Mouse (Mus musculus): ENCODE measurements around the gene Slc25a41. TPM values are rescaled to one million over a fixed set of nuclear protein-coding genes. Genes with fewer than 3 reads are reported as not detected.

Gene Slc25a41
- polyA plus RNA-seq, 1 experiment from 2014 or later = not detected

GRCm38 (mm10) chr17:57038978-57039377, 2.5 kb downstream of the Slc25a41 start:
- peaks cover 14% of the 10 kb centered on the region for H3K27me3 ChIP-seq (replicated peaks)
- WGBS = 42% methylated on average over 8 of the region's 8 CpGs
- H3K4me2 ChIP-seq = no peak overlapping the region
- no peaks in the 10 kb centered on the region for H3K4me1 ChIP-seq
- ATAC-seq (ENCODE audit: low FRiP score) = no peak
- H3K27ac ChIP-seq (replicated peaks) = no peak overlapping the region
- H3K36me3 ChIP-seq = no peaks in the 10 kb centered on the region
- H3K9me3 ChIP-seq (replicated peaks) = no peaks in the 10 kb centered on the region
- no peak overlapping the region for H3K9ac ChIP-seq (replicated peaks)
- no peak overlapping the region for H3K4me3 ChIP-seq (replicated peaks)

GRCm38 (mm10) chr17:57032854-57033253, 8.6 kb downstream of the Slc25a41 start:
- 87% methylated on average over 4 of the region's 4 CpGs for WGBS
- Histone ChIP-seq H3K4me2 (peak overlapping the region; percentile 76), H3K4me3 (replicated peaks) (no peak overlapping the region), H3K27me3 (replicated peaks) (no peaks in the 10 kb centered on the region), H3K4me1 (peaks cover 28% of the 10 kb centered on the region), H3K9me3 (replicated peaks) (no peaks in the 10 kb centered on the region), H3K9ac (replicated peaks) (0 out of 2 replicates have a peak overlapping the region, but pooled peaks have one; percentile 52), H3K36me3 (peaks cover 4% of the 10 kb centered on the region), H3K27ac (replicated peaks) (peak overlapping the region; percentile 86; the same call in 1 of the 2 replicates)
- no peak for ATAC-seq (ENCODE audit: low FRiP score)

GRCm38 (mm10) chr17:57031661-57032420, 9.6 kb downstream of the Slc25a41 start:
- Histone ChIP-seq H3K27ac (replicated peaks) (peak overlapping the region; percentile 86), H3K9me3 (replicated peaks) (no peaks in the 10 kb centered on the region), H3K27me3 (replicated peaks) (no peaks in the 10 kb centered on the region), H3K9ac (replicated peaks) (peak overlapping the region; percentile 52), H3K4me2 (peak overlapping the region; percentile 76), H3K4me1 (peaks cover 28% of the 10 kb centered on the region), H3K4me3 (replicated peaks) (peak overlapping the region; percentile 64), H3K36me3 (peaks cover 14% of the 10 kb centered on the region)
- ATAC-seq (ENCODE audit: low FRiP score) = peak; percentile 97
- WGBS = under 1% methylated on average over 38 of the region's 38 CpGs

- Histone ChIP-seq H3K27me3 (replicated peaks) (no peaks in the 10 kb centered on the region), H3K9ac (replicated peaks) (peak within 1 kb of the TSS; percentile 93), H3K4me3 (replicated peaks) (peak within 1 kb of the TSS; percentile 64), H3K4me2 (peak within 1 kb of the TSS; percentile 86), H3K36me3 (peaks cover 22% of the 10 kb centered on the region), H3K9me3 (replicated peaks) (no peaks in the 10 kb centered on the region), H3K27ac (replicated peaks) (peak within 1 kb of the TSS; percentile 91), H3K4me1 (peaks cover 28% of the 10 kb centered on the region)
- ATAC-seq (ENCODE audit: low FRiP score) = peak; percentile 3; the same call in 1 of the 2 replicates
- WGBS = 1% methylated on average over 91 of the region's 99 CpGs
Observed at GRCm38 (mm10) chr17:57030931-57031660, 10.4 kb downstream of the Slc25a41 start, which contains the start of gene Khsrp. Khsrp (minus strand) TSS chr17:57031522.

GRCm38 (mm10) chr17:57029691-57030090, 11.8 kb downstream of the Slc25a41 start:
- 38% methylated on average over 8 of the region's 8 CpGs for WGBS

GRCm38 (mm10) chr17:57027471-57027870, 14.0 kb downstream of the Slc25a41 start:
- peaks cover 23% of the 10 kb centered on the region for H3K4me1 ChIP-seq
- 90% methylated on average over 4 of the region's 4 CpGs for WGBS
- no peak overlapping the region for H3K4me2 ChIP-seq
- no peak overlapping the region for H3K9ac ChIP-seq (replicated peaks)
- H3K27me3 ChIP-seq (replicated peaks) = no peaks in the 10 kb centered on the region
- peaks cover 58% of the 10 kb centered on the region for H3K36me3 ChIP-seq
- no peak overlapping the region for H3K27ac ChIP-seq (replicated peaks)
- no peak overlapping the region for H3K4me3 ChIP-seq (replicated peaks)
- no peaks in the 10 kb centered on the region for H3K9me3 ChIP-seq (replicated peaks)
- ATAC-seq (ENCODE audit: low FRiP score) = no peak

More at GRCm38 (mm10) chr17:57029691-57030090, 11.8 kb downstream of the Slc25a41 start:
- Histone ChIP-seq H3K27ac (replicated peaks) (peak overlapping the region; percentile 91; the same call in 1 of the 2 replicates), H3K9me3 (replicated peaks) (no peaks in the 10 kb centered on the region), H3K27me3 (replicated peaks) (no peaks in the 10 kb centered on the region), H3K9ac (replicated peaks) (peak overlapping the region; percentile 93), H3K4me2 (peak overlapping the region; percentile 86), H3K36me3 (peaks cover 36% of the 10 kb centered on the region), H3K4me3 (replicated peaks) (peak overlapping the region; percentile 64), H3K4me1 (peaks cover 28% of the 10 kb centered on the region)
- ATAC-seq (ENCODE audit: low FRiP score) = no peak

GRCm38 (mm10) chr17:57020960-57021359, 20.5 kb downstream of the Slc25a41 start:
- Histone ChIP-seq H3K27ac (replicated peaks) (no peak overlapping the region), H3K4me1 (no peaks in the 10 kb centered on the region), H3K9me3 (replicated peaks) (no peaks in the 10 kb centered on the region), H3K27me3 (replicated peaks) (no peaks in the 10 kb centered on the region), H3K36me3 (peaks cover 64% of the 10 kb centered on the region), H3K4me2 (no peak overlapping the region), H3K9ac (replicated peaks) (no peak overlapping the region), H3K4me3 (replicated peaks) (no peak overlapping the region)
- 94% methylated on average over 5 of the region's 5 CpGs for WGBS
- no peak for ATAC-seq (ENCODE audit: low FRiP score)

- no peaks in the 10 kb centered on the region for H3K4me1 ChIP-seq
- ATAC-seq (ENCODE audit: low FRiP score) = no peak
- H3K9ac ChIP-seq (replicated peaks) = no peak overlapping the region
- no peaks in the 10 kb centered on the region for H3K9me3 ChIP-seq (replicated peaks)
- H3K4me3 ChIP-seq (replicated peaks) = no peak overlapping the region
- peaks cover 51% of the 10 kb centered on the region for H3K36me3 ChIP-seq
- H3K27me3 ChIP-seq (replicated peaks) = no peaks in the 10 kb centered on the region
- WGBS = 87% methylated on average over 2 of the region's 2 CpGs
- H3K27ac ChIP-seq (replicated peaks) = no peak overlapping the region
- H3K4me2 ChIP-seq = no peak overlapping the region
Observed at GRCm38 (mm10) chr17:57019693-57020092, 21.8 kb downstream of the Slc25a41 start.

GRCm38 (mm10) chr17:57012245-57012795, 29.1 kb downstream of the Slc25a41 start:
- H3K4me3 ChIP-seq (replicated peaks) = peak overlapping the region; percentile 83
- peaks cover 26% of the 10 kb centered on the region for H3K4me1 ChIP-seq
- peak overlapping the region; percentile 88 for H3K4me2 ChIP-seq
- no peaks in the 10 kb centered on the region for H3K9me3 ChIP-seq (replicated peaks)
- ATAC-seq (ENCODE audit: low FRiP score) = peak; percentile 1; the same call in 1 of the 2 replicates
- H3K27ac ChIP-seq (replicated peaks) = peak overlapping the region; percentile 98
- peaks cover 20% of the 10 kb centered on the region for H3K36me3 ChIP-seq
- H3K9ac ChIP-seq (replicated peaks) = peak overlapping the region; percentile 84
- WGBS = 76% methylated on average over 13 of the region's 13 CpGs
- H3K27me3 ChIP-seq (replicated peaks) = no peaks in the 10 kb centered on the region; the same call in 1 of the 2 replicates

- Histone ChIP-seq H3K27me3 (replicated peaks) (no peaks in the 10 kb centered on the region; the same call in 1 of the 2 replicates), H3K9ac (replicated peaks) (peak within 1 kb of the TSS; percentile 84), H3K4me3 (replicated peaks) (peak within 1 kb of the TSS; percentile 83), H3K9me3 (replicated peaks) (no peaks in the 10 kb centered on the region), H3K4me1 (peaks cover 26% of the 10 kb centered on the region), H3K4me2 (peak within 1 kb of the TSS; percentile 90), H3K36me3 (peaks cover 28% of the 10 kb centered on the region), H3K27ac (replicated peaks) (peak within 1 kb of the TSS; percentile 98)
- peak; percentile 94 for ATAC-seq (ENCODE audit: low FRiP score)
- WGBS = under 1% methylated on average over 51 of the region's 51 CpGs
Observed at GRCm38 (mm10) chr17:57011236-57012141, 30.0 kb downstream of the Slc25a41 start, which contains the start of the genes Gtf2f1 and Gm17949. Gtf2f1 (minus strand) TSS chr17:57011288. Gm17949 (plus strand) TSS chr17:57011469.

Data from neural tube, embryonic 15.5 days (tissue).